Mouse (Mus musculus) heart, postnatal 25 days (tissue): ENCODE measurements around the gene Wdr93. TPM values are rescaled to one million over a fixed set of nuclear protein-coding genes. Genes with fewer than 3 reads are reported as not detected.

Experiments
- DNase-seq: peaks from one replicate; pipeline ENCODE4 v3.0.0; 2022; ENCODE audit warnings: low spot score
- intact Hi-C: fragments of 180-260 bp; cut with DNase I; formaldehyde crosslinking; loops from one replicate; pipeline ENCODE4 v1.15.1; 2025
- total RNA-seq, 2 experiments: library from RNA; stranded (reverse); gene quantifications; 2 replicates each; pipeline ENCODE4 v1.2.3; 2021

The Wdr93 gene
- total RNA-seq, 2 experiments from 2014 or later = 0.21 TPM; not detected in 1

- intact Hi-C loops = loop anchor here (1.0 to 10.0 kb wide), 2 partner anchors 116 to 296 kb away; no protein-coding TSS in a partner anchor
- DNase-seq = no peak
Observed at GRCm38 (mm10) chr7:79798606-79799005, 55.6 kb downstream of the Wdr93 start.

- intact Hi-C loops = loop anchor here (1.0 to 10.0 kb wide), 2 partner anchors 115 to 296 kb away; no protein-coding TSS in a partner anchor
- DNase-seq = peak; percentile 47
Observed at GRCm38 (mm10) chr7:79799048-79799447, 56.1 kb downstream of the Wdr93 start.

- DNase-seq = no peak
- intact Hi-C loops = loop anchor here (1.0 to 10.0 kb wide), 2 partner anchors 115 to 295 kb away; no protein-coding TSS in a partner anchor
Observed at GRCm38 (mm10) chr7:79799506-79799905, 56.5 kb downstream of the Wdr93 start.

DNA sequence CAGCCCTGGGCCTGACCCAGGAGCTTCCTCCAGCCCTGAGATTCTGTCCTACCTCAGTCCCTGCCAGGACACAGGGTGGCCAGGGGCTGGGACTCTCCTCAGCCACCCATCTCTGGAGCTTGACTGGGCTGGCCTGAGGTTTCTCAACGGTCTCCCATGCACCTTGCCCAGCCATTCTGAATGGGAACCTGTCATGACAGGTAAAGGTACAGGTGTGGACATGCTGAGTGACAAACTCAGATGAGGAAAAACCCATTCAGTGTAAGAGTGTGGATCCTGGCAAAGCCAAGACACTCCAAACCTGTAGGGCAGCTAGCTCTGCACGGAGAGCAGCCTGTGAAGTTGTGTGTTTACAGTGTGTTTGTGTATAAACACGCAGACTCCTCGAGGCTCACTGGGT is 57.4 kb downstream of the Wdr93 start:
- intact Hi-C loops = loop anchor here (10.0 kb wide), 1 partner anchor 214 kb away; no protein-coding TSS in a partner anchor
- DNase-seq = no peak

GRCm38 (mm10) chr7:79801391-79801790 is 58.4 kb downstream of the Wdr93 start:
- intact Hi-C loops = loop anchor here (10.0 kb wide), 1 partner anchor 213 kb away; no protein-coding TSS in a partner anchor

GRCm38 (mm10) chr7:79802037-79802436 is 59.1 kb downstream of the Wdr93 start:
- no peak for DNase-seq
- intact Hi-C loops = loop anchor here (10.0 kb wide), 1 partner anchor 213 kb away; no protein-coding TSS in a partner anchor

More at GRCm38 (mm10) chr7:79801391-79801790, 58.4 kb downstream of the Wdr93 start:
- no peak for DNase-seq

GRCm38 (mm10) chr7:79803887-79804286 is 60.9 kb downstream of the Wdr93 start:
- intact Hi-C loops = loop anchor here (10.0 kb wide), 1 partner anchor 211 kb away; no protein-coding TSS in a partner anchor
- no peak for DNase-seq

DNA sequence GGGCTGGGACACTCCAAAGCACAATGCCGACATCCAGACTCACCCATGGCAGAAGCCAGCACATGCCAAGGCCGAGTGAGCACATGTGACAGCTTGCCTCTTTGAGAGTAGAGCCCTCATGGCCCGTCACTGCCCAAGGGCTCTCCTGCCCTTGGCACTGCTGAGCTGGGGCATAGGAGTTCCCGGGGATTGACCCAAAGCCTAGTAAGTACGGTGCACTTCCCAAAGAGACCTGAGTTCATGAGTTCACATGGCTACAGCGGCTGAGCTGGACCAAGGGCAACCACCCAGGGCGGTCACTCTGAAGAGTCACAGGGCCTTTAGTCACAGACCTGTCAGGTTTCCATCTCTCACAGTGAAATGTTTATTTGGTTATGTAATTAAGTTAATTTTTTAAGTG is 65.6 kb downstream of the Wdr93 start:
- no peak for DNase-seq
- intact Hi-C loops = loop anchor here (10.0 kb wide), 1 partner anchor 206 kb away; no protein-coding TSS in a partner anchor

GRCm38 (mm10) chr7:79810611-79811506 is 67.9 kb downstream of the Wdr93 start, which contains the start of gene Mesp2:
Gene Mesp2, plus strand, starts transcription at chr7:79810727.
- intact Hi-C loops = no loop called here
- peak; percentile 46 for DNase-seq

DNA sequence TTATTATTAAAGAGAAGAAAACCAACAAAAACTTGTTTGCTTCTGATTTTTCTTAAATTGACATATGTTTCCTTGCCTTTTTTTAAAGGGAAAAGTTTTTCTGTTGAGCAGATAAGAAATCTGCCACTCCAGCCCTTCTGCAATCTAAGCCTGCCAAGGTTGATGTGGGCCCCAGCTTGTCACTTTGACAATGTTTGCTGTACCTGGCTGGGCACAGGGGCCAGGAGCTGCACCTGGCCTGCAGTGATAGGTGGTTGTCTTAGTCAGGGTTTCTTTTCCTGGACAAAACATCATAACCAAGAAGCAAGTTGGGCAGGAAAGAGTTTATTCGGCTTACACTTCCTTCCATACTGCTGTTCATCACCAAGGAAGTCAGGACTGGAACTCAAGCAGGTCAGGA is 70.4 kb downstream of the Wdr93 start:
- no peak for DNase-seq
- intact Hi-C loops = no loop called here

DNA sequence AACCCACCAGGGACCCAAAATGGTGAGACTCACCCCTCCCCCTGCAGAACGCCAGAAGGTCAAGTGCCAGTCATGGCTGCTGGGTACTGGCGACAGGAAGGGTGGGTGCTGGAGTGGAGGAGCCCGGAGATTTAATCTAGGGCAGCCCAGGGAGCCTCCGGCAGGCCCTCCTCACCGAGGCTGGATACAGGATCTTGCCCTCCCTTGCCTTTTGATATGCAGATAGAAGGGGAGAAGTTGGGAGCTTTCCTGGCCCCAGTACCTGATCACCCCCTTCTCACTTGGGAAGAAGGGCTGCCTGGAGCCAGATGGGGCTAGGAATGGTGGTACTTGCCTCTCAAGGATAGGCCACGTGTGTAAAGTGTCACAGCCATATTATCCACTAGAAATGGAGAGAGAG is 75.4 kb downstream of the Wdr93 start:
- intact Hi-C loops = no loop called here
- no peak for DNase-seq

DNA sequence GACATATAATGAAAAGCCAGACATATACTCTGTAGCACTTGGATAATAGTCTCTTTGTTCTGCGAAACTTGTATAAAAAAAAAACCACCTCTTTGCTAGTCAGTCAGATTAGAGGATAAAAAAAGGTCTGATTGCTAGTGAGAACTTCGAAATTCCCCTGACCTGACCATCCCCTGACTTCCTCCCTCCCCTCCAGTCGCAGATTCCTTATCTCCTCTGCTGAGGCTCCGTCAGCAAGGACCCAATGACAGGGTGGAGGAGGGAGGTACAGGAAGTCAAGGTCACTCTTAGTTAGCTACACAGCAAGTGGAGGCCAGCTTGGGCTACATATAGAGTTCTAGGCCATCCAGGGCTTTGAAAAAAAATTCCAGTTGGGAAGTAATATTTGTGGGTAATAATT is 76.6 kb downstream of the Wdr93 start:
- no peak for DNase-seq
- intact Hi-C loops = no loop called here

DNA sequence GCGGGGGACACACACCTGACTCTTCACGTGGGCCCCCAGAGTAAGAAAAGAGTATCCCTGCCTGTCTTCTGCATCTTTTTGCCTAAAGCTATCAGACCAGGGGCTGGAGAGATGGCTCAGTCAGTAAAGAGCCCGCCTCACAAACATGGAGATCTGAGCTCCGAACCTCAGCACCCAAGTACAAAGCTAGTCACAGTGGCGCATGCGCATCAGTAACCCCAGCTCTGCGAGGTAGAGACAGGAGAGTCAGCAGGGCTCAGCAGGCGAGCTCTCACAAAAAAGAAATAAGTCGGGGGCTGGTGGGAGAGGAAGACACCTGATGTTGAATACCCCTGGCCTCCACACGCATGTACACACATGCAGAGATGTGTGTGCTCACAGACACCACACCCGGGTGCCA is 77.0 kb downstream of the Wdr93 start:
- intact Hi-C loops = no loop called here
- no peak for DNase-seq

GRCm38 (mm10) chr7:79822092-79822695 is 79.2 kb downstream of the Wdr93 start:
- DNase-seq = no peak
- intact Hi-C loops = no loop called here

GRCm38 (mm10) chr7:79828341-79828740 is 85.4 kb downstream of the Wdr93 start:
- intact Hi-C loops = no loop called here
- DNase-seq = no peak

- no peak for DNase-seq
- intact Hi-C loops = no loop called here
Observed at GRCm38 (mm10) chr7:79831145-79831544, 88.2 kb downstream of the Wdr93 start.

DNA sequence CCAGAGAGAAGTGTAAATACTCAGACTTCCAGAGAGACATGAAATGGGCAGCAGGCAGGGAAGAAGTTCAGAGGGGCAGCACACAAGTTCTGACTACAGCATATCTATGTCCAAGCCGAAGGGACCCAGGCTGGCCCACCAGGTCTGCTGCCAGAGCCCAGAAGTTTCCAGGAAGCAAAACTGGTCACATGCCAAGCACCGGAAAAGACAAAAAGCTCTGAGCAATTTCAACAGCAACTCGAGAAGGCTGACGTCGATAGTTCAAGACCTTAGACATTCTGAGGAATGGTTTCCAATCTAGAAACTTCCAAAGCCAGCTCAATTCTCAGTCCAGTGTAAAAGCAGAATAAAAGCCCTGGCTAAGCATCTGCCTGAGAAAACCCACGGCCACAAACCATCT is 88.6 kb downstream of the Wdr93 start:
- peak; percentile 26 for DNase-seq
- intact Hi-C loops = no loop called here

- intact Hi-C loops = no loop called here
- DNase-seq = no peak
Observed at GRCm38 (mm10) chr7:79832980-79833379, 90.0 kb downstream of the Wdr93 start.

DNA sequence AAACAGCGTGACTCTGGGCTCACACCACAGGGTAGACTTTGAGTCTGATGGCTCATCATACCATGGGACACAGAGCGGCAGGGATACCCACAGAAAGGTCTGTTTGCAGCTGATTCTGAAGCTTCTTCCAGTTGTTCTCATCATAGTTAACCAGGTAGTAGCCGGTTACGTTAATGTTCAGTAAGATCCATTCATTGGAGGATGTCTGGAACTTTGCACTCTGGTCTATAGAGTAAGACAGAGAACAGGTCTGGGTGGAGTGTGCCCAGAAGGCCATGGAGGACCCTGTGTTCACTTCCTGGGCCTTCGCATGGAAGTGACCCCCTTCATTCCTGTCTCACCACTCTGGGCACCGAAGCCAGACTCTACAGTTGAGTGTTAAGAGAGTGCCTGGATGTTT is 92.2 kb downstream of the Wdr93 start:
- DNase-seq = no peak
- intact Hi-C loops = no loop called here
